Mouse (Mus musculus) bone marrow macrophage, adult 2 months (primary cell): ENCODE measurements around the gene Reln. TPM values are rescaled to one million over a fixed set of nuclear protein-coding genes. Genes with fewer than 3 reads are reported as not detected.

Experiments used
- H3K27ac ChIP-seq: 2 replicates; pipeline ENCODE4 v1.5.1; 2012; ENCODE audit warnings: low read depth, low read length; ENCODE audit not compliant: insufficient read depth
- H3K4me1 ChIP-seq: 2 replicates; pipeline ENCODE4 v1.6.1; 2012; ENCODE audit warnings: low read length; ENCODE audit not compliant: control insufficient read depth, insufficient read depth
- H3K4me3 ChIP-seq: 2 replicates; pipeline ENCODE4 v1.5.1; 2012; ENCODE audit warnings: mild to moderate bottlenecking, low read length, moderate library complexity; ENCODE audit not compliant: insufficient read depth
- CTCF ChIP-seq: IDR thresholded peaks from 2 replicates; pipeline ENCODE4 v1.5.1; 2012; ENCODE audit warnings: low read depth, mild to moderate bottlenecking, low read length, moderate library complexity
- POLR2A ChIP-seq: IDR thresholded peaks from 2 replicates; pipeline ENCODE4 v1.6.1; 2012; ENCODE audit warnings: mild to moderate bottlenecking, low read depth, low read length, borderline replicate concordance
- polyA plus RNA-seq: library from polyadenylated mRNA; stranded (reverse); fragments of >200 nt; gene quantifications from 2 replicates; pipeline ENCODE4 v1.2.4, GENCODE M21; 2012; ENCODE audit not compliant: missing spikeins, insufficient read depth, insufficient read length

Reln gene
- polyA plus RNA-seq, 1 experiment: not detected

DNA sequence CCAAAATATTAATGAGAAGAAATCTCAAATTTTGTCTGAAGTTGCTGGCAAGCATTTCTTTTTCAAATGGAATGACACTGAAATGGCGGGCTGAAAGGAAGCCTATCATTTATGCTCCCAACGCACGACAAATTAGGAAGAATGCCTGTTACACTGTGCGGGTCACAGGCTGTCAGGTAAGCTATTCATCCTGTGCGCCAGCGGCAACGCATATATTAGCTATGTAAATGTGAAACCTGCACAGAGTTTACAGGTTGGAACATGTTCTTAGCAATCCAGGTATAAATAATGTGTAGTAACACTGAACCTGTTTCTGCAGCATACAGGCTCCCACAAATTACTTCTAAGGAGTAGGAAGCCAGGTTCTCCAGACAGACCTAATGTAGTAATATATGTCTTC lies 152.7 kb downstream of the Reln start:
- no peak overlapping the region for H3K27ac ChIP-seq
- no peak for TF ChIP-seq CTCF
- TF ChIP-seq POLR2A: no peak
- H3K4me1 ChIP-seq: no peaks in the 10 kb centered on the region
- H3K4me3 ChIP-seq: no peak overlapping the region

DNA sequence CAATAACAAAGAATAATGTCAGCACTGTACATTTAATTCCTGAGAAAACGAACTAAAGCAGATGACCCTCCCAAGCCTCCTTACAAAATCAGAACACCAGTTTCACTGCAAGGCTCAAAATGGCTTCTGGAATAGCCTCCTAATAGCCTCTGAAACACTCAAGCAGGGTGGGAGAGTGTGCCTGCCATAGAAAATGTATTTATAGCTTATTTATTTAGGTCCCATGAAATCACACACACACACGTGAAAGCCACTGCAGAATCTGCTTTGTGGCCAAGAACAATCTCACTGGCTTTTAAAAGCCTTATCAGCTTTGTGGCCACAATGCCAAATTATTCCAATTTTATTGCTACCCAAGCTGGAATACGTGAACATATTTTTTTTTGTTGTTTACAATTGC lies 154.2 kb downstream of the Reln start:
- Histone ChIP-seq H3K4me3 (no peak overlapping the region), H3K27ac (no peak overlapping the region), H3K4me1 (no peaks in the 10 kb centered on the region)
- TF ChIP-seq CTCF (no peak), POLR2A (no peak)

DNA sequence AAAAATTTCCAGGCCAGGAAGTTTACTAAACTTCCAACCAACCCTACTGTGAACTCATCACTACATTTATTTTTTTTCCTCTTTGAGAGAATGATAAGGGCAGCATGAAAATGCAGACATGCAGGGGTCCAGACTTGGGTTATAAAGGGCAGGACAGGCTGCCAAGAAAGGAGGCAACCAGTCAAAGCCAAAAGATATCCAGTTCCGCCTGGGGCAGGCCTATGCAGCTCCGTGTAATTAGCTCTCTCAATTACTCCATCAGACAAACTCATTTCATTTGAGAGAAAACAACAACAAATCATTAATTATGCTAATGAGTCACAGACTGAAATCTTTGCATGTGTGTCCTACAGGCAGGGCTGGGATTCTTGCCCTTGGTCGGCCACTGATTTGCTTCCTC lies 156.9 kb downstream of the Reln start:
- H3K27ac ChIP-seq: no peak overlapping the region
- H3K4me1 ChIP-seq: no peaks in the 10 kb centered on the region
- no peak for TF ChIP-seq POLR2A
- H3K4me3 ChIP-seq: no peak overlapping the region

DNA sequence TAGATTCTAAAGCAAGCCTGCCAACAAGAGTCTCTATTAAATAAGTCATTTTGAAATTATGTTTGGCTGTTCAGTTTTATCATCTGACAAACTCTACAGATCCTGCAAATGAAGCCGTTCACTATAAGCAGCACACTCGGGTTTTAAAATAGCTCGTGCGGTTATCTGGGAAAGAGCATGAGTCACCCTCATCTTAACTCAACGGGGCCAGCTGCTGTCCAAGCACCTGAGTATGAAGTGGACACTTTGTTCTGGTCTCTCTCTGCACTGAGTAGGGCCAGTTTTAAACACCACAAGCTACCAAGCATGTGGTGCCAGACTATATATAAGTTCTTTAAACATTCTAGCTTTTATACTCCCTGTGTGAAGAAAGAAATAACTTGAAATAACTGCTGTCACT lies 168.0 kb downstream of the Reln start:
- TF ChIP-seq CTCF (no peak), POLR2A (no peak)
- Histone ChIP-seq H3K27ac (no peak overlapping the region), H3K4me3 (no peak overlapping the region), H3K4me1 (no peaks in the 10 kb centered on the region)

DNA sequence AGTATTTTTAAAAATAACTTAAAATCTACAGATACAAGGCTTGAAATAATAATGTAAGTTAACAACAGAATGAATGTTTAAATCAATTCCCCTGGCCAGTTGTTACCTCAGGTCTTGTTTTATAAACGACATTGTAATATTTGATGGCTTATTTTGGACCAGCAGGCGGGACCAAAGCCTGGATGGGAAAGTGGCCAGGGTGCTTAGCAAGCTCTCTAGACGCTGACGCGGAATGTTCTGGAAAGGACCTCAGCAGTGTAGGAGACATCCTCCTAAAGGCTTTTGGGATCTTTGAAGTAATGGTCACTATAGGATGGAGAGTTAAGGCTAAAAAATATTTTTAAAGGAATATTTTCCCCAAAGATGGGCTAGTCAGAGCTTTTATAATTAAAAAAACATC lies 173.2 kb downstream of the Reln start:
- Histone ChIP-seq H3K4me3 (no peak overlapping the region), H3K27ac (no peak overlapping the region), H3K4me1 (no peaks in the 10 kb centered on the region)
- TF ChIP-seq POLR2A (no peak), CTCF (no peak)

DNA sequence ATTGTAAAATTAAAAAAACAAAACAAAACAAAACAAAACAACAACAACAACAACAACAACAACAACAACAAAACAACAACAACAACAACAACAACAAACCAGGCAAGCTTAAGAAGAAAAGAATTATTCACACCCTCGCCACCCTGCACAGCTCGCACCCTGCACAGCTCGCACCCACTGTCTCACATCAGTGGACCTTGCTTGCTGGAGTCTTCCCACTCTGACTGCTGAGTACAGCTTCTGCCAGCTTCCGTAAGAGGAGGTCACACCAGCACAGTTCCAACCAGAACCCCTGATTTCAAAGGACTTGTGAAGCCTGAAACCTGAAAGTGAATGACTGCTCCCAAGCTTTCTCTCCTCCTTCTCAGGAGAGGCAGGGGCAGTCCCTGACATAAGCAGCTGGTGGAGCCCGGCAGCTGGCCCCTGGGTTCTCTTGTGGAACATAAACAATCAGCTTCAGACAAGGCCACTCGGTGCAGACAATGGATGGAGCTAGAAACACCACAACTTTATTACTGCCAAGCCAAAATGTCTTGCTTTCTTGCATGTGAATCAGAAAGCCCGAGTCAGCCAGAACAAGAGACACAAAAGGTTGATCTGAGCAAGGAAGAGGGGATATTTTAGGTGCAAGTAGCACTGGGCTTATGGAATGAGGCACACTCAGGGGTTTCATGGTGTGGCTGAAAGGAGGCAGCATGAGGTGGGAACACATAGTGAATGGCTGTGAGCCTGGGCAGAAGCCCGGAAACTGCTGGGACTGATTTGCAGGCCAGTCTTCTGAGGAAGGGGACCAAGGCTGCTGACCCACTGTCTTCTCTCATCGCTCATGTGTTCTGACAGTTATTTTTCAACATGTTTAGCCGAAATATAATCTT lies 180.2 kb downstream of the Reln start:
- Histone ChIP-seq H3K27ac (no peak overlapping the region), H3K4me1 (no peaks in the 10 kb centered on the region), H3K4me3 (no peak overlapping the region)
- no peak for TF ChIP-seq CTCF
- no peak for TF ChIP-seq POLR2A

DNA sequence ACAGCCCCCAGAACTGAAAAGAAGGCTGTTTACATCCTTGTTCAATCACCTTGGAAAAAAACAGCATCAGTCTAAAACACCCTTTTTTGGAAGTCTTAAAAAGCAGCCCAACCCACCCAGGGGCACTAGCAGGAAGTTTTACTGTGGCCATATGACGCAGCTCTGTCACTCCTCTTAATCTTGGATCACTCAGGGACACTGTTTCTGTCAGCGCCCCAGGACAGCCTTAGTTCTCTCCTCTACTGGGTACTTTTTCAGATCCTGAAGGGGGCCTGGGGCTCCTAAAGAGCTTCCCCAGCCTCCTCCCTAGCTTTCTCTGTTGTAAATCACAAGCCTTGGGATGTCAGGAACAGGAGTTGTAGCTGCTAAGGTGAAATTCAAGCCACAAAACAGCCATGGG lies 183.6 kb downstream of the Reln start:
- no peak overlapping the region for H3K4me3 ChIP-seq
- no peak for TF ChIP-seq POLR2A
- no peak for TF ChIP-seq CTCF
- no peaks in the 10 kb centered on the region for H3K4me1 ChIP-seq
- H3K27ac ChIP-seq: no peak overlapping the region

DNA sequence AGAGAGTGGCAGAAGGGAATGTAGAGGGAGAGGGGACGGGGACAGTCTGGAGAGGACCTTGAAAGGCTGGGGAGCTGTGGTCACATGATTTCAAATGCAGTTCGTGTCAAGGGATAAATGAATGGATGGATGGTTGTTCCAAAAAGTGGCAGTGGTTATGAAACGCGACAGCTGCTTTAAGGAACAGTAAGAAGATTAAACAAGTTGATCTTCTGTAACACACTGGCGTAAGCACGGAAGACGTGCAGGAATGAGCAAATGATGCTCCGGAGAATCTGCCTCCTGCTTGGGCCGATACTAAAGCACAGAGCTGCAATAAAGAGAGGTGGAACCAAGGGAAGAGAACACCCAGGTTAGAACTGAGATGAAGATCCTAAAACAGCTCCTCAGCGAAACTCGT lies 185.7 kb downstream of the Reln start:
- Histone ChIP-seq H3K27ac (no peak overlapping the region), H3K4me3 (no peak overlapping the region), H3K4me1 (no peaks in the 10 kb centered on the region)
- no peak for TF ChIP-seq CTCF
- TF ChIP-seq POLR2A: no peak

DNA sequence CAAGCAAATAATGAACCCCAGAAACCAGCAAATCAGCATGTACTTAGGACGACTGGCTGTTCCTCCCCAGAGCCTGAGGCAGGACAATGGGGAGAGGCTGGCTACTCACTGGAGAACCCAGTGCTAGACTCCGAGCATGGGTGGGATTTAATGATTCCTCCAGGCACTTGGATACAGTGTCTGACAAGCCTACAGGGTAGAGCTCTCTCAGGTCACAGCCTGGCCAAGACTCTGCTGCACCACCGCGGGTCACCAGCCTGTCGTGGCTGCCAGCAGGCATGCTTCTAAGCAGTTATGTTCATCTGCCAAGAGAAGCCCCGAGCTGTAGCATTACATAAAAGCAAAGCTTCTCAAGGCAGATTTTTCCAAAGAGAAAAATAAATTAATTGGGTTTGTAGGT lies 190.9 kb downstream of the Reln start:
- no peak for TF ChIP-seq POLR2A
- TF ChIP-seq CTCF: no peak
- Histone ChIP-seq H3K27ac (no peak overlapping the region), H3K4me3 (no peak overlapping the region), H3K4me1 (no peaks in the 10 kb centered on the region)

DNA sequence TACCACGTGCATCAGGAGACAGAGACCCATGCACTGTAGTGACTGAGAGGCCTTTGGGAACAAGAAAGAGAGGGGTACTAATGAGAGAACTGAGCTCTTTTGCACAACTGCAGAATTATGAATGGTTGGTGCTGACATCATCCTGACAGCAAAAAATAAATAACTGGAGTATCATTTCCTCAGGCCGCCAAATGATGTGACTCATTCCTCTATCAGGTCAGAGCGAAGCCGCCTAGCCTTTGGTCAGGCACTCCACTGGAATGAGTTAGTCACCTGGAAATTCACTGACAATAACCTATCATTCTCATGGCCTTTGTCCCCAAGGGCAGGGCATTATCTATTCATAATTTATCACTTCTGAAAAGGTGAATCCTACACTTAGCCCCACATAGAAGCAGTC lies 202.7 kb downstream of the Reln start:
- TF ChIP-seq POLR2A (no peak), CTCF (no peak)
- no peak overlapping the region for H3K27ac ChIP-seq
- no peak overlapping the region for H3K4me3 ChIP-seq
- no peaks in the 10 kb centered on the region for H3K4me1 ChIP-seq
